Mouse (Mus musculus): ENCODE data around the gene Ldb3. TPM values are rescaled to one million over a fixed set of nuclear protein-coding genes. Genes with fewer than 3 reads are reported as not detected.

The Ldb3 gene
- polyA plus RNA-seq, 1 experiment, result 5.4 TPM

GRCm38 (mm10) chr14:34616821-34617220, 28.3 kb upstream of the Ldb3 start:
- H3K27ac ChIP-seq (ENCODE audit: insufficient read depth, low read length), result no peak overlapping the region
- H3K4me3 ChIP-seq (ENCODE audit: insufficient read depth, low read length), result no peak overlapping the region
- no peaks in the 10 kb centered on the region for H3K4me1 ChIP-seq (ENCODE audit: control insufficient read depth, insufficient read depth, low read length)
- TF ChIP-seq POLR2A (IDR thresholded peaks at IDR 0.05; ENCODE audit: extremely low read depth, insufficient read depth, low read length), result no peak
- peak; percentile 98 for TF ChIP-seq CTCF (IDR thresholded peaks at IDR 0.05; ENCODE audit: extremely low read depth, insufficient read depth, low read length)

DNA sequence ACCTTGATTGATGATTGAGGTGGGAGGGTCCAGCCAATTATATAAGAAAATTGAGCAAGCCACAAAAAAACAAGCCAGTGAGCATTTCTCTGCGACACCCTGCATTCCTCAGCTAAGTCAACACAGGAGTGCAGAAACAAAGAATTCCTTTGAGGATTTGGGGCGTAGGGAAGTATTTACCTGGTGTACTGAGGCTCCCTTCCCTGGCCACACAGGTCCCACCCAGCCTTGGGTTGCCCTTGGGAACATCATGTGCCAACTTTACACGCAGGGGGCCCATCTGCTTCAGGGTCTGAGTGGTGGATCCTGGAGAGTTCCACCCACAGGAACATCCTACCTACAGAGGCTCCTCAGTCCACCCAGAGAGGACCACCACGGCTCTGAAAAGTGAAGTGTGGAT, 27.1 kb upstream of the Ldb3 start:
- Histone ChIP-seq H3K4me1 (ENCODE audit: control insufficient read depth, insufficient read depth, low read length) (no peaks in the 10 kb centered on the region), H3K27ac (ENCODE audit: insufficient read depth, low read length) (no peak overlapping the region), H3K4me3 (ENCODE audit: insufficient read depth, low read length) (no peak overlapping the region)
- TF ChIP-seq POLR2A (IDR thresholded peaks at IDR 0.05; ENCODE audit: extremely low read depth, insufficient read depth, low read length) (no peak), CTCF (IDR thresholded peaks at IDR 0.05; ENCODE audit: extremely low read depth, insufficient read depth, low read length) (no peak)

GRCm38 (mm10) chr14:34615082-34615481, 26.6 kb upstream of the Ldb3 start:
- TF ChIP-seq CTCF (IDR thresholded peaks at IDR 0.05; ENCODE audit: extremely low read depth, insufficient read depth, low read length), result no peak
- no peak for TF ChIP-seq POLR2A (IDR thresholded peaks at IDR 0.05; ENCODE audit: extremely low read depth, insufficient read depth, low read length)
- no peak overlapping the region for H3K4me3 ChIP-seq (ENCODE audit: insufficient read depth, low read length)
- no peak overlapping the region for H3K27ac ChIP-seq (ENCODE audit: insufficient read depth, low read length)
- no peaks in the 10 kb centered on the region for H3K4me1 ChIP-seq (ENCODE audit: control insufficient read depth, insufficient read depth, low read length)

DNA sequence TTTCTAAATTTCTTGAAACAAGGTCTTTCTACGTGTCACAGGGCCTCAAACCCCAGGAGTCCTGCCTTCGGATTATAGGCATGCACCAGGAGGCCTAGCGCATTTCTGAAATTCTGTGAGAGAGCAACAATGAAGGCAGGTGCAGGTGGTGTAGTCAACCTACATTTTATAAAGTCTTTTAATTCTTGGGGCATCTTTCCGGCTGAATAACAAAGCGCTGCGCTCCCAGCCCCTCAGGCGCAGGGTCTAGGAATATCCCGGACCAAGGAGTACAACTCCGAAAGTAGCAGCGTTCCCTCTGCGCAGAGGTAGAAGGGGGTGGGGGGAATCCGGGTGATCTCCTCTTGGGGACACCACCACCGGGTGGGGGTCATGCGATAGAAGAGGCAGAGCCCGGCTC, 26.1 kb upstream of the Ldb3 start:
- Histone ChIP-seq H3K27ac (ENCODE audit: insufficient read depth, low read length) (no peak overlapping the region), H3K4me3 (ENCODE audit: insufficient read depth, low read length) (no peak overlapping the region), H3K4me1 (ENCODE audit: control insufficient read depth, insufficient read depth, low read length) (no peaks in the 10 kb centered on the region)
- no peak for TF ChIP-seq CTCF (IDR thresholded peaks at IDR 0.05; ENCODE audit: extremely low read depth, insufficient read depth, low read length)
- TF ChIP-seq POLR2A (IDR thresholded peaks at IDR 0.05; ENCODE audit: extremely low read depth, insufficient read depth, low read length), result no peak

GRCm38 (mm10) chr14:34613523-34613922, 25.0 kb upstream of the Ldb3 start:
- H3K4me1 ChIP-seq (ENCODE audit: control insufficient read depth, insufficient read depth, low read length), result no peaks in the 10 kb centered on the region
- TF ChIP-seq CTCF (IDR thresholded peaks at IDR 0.05; ENCODE audit: extremely low read depth, insufficient read depth, low read length), result no peak
- no peak for TF ChIP-seq POLR2A (IDR thresholded peaks at IDR 0.05; ENCODE audit: extremely low read depth, insufficient read depth, low read length)
- H3K27ac ChIP-seq (ENCODE audit: insufficient read depth, low read length), result no peak overlapping the region
- H3K4me3 ChIP-seq (ENCODE audit: insufficient read depth, low read length), result no peak overlapping the region

GRCm38 (mm10) chr14:34612222-34612621, 23.7 kb upstream of the Ldb3 start:
- no peaks in the 10 kb centered on the region for H3K4me1 ChIP-seq (ENCODE audit: control insufficient read depth, insufficient read depth, low read length)
- no peak for TF ChIP-seq POLR2A (IDR thresholded peaks at IDR 0.05; ENCODE audit: extremely low read depth, insufficient read depth, low read length)
- TF ChIP-seq CTCF (IDR thresholded peaks at IDR 0.05; ENCODE audit: extremely low read depth, insufficient read depth, low read length), result peak; percentile 23; the same call in 1 of the 2 replicates
- H3K4me3 ChIP-seq (ENCODE audit: insufficient read depth, low read length), result no peak overlapping the region
- no peak overlapping the region for H3K27ac ChIP-seq (ENCODE audit: insufficient read depth, low read length)

GRCm38 (mm10) chr14:34611591-34611990, 23.1 kb upstream of the Ldb3 start:
- H3K27ac ChIP-seq (ENCODE audit: insufficient read depth, low read length), result no peak overlapping the region
- TF ChIP-seq CTCF (IDR thresholded peaks at IDR 0.05; ENCODE audit: extremely low read depth, insufficient read depth, low read length), result no peak
- TF ChIP-seq POLR2A (IDR thresholded peaks at IDR 0.05; ENCODE audit: extremely low read depth, insufficient read depth, low read length), result no peak
- H3K4me3 ChIP-seq (ENCODE audit: insufficient read depth, low read length), result no peak overlapping the region
- no peaks in the 10 kb centered on the region for H3K4me1 ChIP-seq (ENCODE audit: control insufficient read depth, insufficient read depth, low read length)

- no peaks in the 10 kb centered on the region for H3K4me1 ChIP-seq (ENCODE audit: control insufficient read depth, insufficient read depth, low read length)
- H3K4me3 ChIP-seq (ENCODE audit: insufficient read depth, low read length), result no peak overlapping the region
- TF ChIP-seq CTCF (IDR thresholded peaks at IDR 0.05; ENCODE audit: extremely low read depth, insufficient read depth, low read length) (no peak), POLR2A (IDR thresholded peaks at IDR 0.05; ENCODE audit: extremely low read depth, insufficient read depth, low read length) (no peak)
- H3K27ac ChIP-seq (ENCODE audit: insufficient read depth, low read length), result no peak overlapping the region
Observed at GRCm38 (mm10) chr14:34601910-34602309, 13.4 kb upstream of the Ldb3 start.

GRCm38 (mm10) chr14:34599941-34600340, 11.5 kb upstream of the Ldb3 start, which contains the start of gene Opn4:
Opn4 (minus strand) TSS chr14:34600142.
- H3K4me1 ChIP-seq (ENCODE audit: control insufficient read depth, insufficient read depth, low read length), result no peaks in the 10 kb centered on the region
- no peak within 1 kb of the TSS for H3K27ac ChIP-seq (ENCODE audit: insufficient read depth, low read length)
- TF ChIP-seq POLR2A (IDR thresholded peaks at IDR 0.05; ENCODE audit: extremely low read depth, insufficient read depth, low read length) (no peak), CTCF (IDR thresholded peaks at IDR 0.05; ENCODE audit: extremely low read depth, insufficient read depth, low read length) (no peak)
- H3K4me3 ChIP-seq (ENCODE audit: insufficient read depth, low read length), result no peak within 1 kb of the TSS

GRCm38 (mm10) chr14:34595596-34596255, 7.2 kb upstream of the Ldb3 start:
- TF ChIP-seq POLR2A (IDR thresholded peaks at IDR 0.05; ENCODE audit: extremely low read depth, insufficient read depth, low read length), result no peak
- 0 out of 2 replicates have a peak, but pooled peaks have one; percentile 22 for TF ChIP-seq CTCF (IDR thresholded peaks at IDR 0.05; ENCODE audit: extremely low read depth, insufficient read depth, low read length)
- no peak overlapping the region for H3K27ac ChIP-seq (ENCODE audit: insufficient read depth, low read length)
- no peak overlapping the region for H3K4me3 ChIP-seq (ENCODE audit: insufficient read depth, low read length)
- no peaks in the 10 kb centered on the region for H3K4me1 ChIP-seq (ENCODE audit: control insufficient read depth, insufficient read depth, low read length)

All from cortical plate, adult 2 months (tissue).